Mouse (Mus musculus) heart, postnatal 10 days (tissue): ENCODE measurements around the gene Slc35d3. TPM values are rescaled to one million over a fixed set of nuclear protein-coding genes. Genes with fewer than 3 reads are reported as not detected.

Source experiments
- DNase-seq, 2 experiments: peaks; one replicate each; pipeline ENCODE4 v3.0.0; 2021
- intact Hi-C: fragments of 180-260 bp; cut with DNase I; formaldehyde crosslinking; loops from one replicate; pipeline ENCODE4 v1.15.1; 2025
- total RNA-seq, 2 experiments: library from RNA; stranded (reverse); gene quantifications; 2 replicates each; pipeline ENCODE4 v1.2.3; 2021

Gene Slc35d3
- not detected for total RNA-seq

DNA sequence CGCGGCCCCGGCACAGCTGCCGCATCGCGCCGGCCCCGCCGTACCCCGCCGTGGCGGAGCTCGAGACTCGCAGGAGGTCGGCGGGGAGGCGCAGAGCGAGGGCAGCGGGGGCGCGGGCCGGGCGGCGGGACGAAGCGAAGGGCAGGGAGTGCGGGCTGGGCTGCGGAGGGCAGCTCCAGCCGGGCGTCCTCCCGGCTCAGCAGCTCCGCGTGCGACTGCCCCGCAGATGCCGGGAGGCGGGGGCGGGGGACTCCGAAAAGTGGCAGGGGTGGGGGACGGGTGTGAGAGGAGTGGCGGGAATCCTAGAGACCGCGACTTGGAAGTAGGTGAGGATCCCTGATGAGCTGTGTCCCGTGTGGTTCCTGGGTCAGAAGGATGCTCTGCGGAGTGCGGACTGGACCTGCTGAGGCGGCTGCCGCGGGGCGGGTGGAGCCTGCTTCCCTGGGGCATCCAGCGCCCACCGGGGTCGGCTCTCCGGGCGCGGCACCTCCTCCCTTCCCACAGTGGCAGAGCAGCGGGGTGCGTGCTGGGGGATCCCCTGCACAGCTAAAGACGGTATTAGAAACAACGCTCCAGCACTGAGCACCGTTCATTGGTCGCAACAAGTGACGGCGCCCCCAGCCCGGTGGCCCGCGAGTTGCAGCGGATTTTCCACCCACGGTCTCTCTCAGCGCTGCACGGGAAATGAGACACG, at the start of gene Slc35d3:
Gene Slc35d3 (minus strand): TSS at position 462 of the 694 bp plus-strand sequence.
- intact Hi-C loops, result no loop called here
- peak; percentile 17 to 46 for DNase-seq

DNA sequence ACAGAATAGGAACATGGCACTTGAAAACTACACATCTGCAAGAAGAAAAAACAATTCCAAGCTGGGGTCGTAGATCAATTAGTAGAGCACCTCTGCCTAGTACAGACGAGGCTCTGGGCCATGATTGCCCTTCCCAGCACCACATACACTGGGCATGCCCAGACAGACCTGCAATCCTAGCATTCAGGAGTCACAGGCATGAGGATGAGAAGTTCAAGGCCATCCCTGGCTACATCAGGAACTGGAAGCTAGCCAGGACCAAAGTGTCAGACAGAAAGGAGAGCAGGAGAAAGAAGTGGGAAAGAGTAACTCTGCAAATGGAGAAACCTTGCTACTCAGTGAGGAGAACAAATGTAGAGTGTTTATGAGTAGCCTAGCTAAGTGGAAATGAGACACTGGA, 48.9 kb upstream of the Slc35d3 start:
- no peak for DNase-seq
- intact Hi-C loops, result no loop called here

GRCm38 (mm10) chr10:19893976-19894375, 42.7 kb upstream of the Slc35d3 start:
- DNase-seq, result peak; percentile 33 to 61
- intact Hi-C loops, result loop anchor here (2.0 to 5.0 kb wide), 3 partner anchors 181 to 652 kb away; partner anchors contain the start of gene Il20ra

GRCm38 (mm10) chr10:19893146-19893545, 41.9 kb upstream of the Slc35d3 start:
- intact Hi-C loops, result loop anchor here (5.0 kb wide), 2 partner anchors 401 to 651 kb away; no protein-coding TSS in a partner anchor
- DNase-seq, result no peak

DNA sequence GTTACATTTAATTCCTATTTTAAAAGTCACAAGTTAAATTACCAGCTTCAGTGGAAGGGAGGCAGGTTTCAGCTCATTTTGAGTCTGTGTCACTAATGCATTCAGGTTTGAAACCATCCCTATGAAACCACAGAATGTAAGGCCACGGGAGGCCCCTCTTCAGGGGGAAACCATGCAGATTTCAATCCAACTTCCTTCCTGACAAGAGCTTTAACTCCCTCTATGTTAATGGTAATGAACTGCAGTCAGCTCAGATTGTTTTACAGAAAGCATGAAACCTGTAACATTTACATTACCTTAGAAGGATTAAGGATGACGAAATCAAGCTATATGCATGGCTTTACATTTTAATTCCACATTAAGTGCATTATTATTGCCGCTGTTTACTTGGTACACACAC, 40.4 kb upstream of the Slc35d3 start:
- intact Hi-C loops, result loop anchor here (5.0 kb wide), 2 partner anchors 399 to 649 kb away; no protein-coding TSS in a partner anchor

GRCm38 (mm10) chr10:19889908-19890307, 38.6 kb upstream of the Slc35d3 start:
- DNase-seq, result no peak
- intact Hi-C loops, result loop anchor here (5.0 kb wide), 2 partner anchors 398 to 648 kb away; no protein-coding TSS in a partner anchor

More for the DNA sequence above, 40.4 kb upstream of the Slc35d3 start:
- DNase-seq, result no peak

DNA sequence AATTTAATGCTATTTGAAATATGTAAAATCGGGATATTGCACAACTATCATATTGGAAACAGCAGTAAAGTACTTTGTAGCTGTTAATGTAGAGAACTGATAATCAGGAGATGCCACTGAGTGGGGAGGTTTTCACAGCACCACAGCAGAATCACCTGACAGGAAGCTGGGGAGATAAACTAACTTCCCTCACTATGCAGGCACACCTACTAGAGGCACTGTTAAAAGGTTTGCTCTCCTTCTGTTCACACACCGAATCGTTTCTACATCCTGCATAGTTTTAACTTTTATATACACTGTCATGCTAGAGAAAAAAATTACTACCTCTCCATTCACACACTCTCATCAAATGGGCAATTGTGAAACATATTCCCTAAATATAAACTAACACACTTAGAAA, 35.0 kb upstream of the Slc35d3 start:
- intact Hi-C loops, result no loop called here
- DNase-seq, result no peak

DNA sequence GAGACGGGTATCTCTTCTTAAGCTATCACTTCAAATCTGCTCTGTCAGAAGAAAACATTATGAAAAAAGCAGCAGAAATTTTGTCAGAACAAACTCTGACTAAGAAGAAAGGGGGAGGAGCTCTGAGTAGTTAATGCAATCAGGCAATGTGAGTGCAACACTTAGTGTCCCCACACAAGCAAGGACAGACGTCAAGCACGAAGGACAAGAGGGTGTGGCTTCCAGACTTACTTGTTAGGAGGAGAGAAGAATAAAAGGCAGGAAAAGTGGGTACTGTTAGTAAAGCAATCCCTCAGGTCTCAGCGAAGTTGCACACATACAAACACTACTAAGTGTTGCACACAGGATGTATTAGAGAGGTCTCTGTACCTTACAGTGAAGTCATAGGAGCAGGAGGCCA, 33.1 kb upstream of the Slc35d3 start:
- intact Hi-C loops, result no loop called here
- no peak for DNase-seq

DNA sequence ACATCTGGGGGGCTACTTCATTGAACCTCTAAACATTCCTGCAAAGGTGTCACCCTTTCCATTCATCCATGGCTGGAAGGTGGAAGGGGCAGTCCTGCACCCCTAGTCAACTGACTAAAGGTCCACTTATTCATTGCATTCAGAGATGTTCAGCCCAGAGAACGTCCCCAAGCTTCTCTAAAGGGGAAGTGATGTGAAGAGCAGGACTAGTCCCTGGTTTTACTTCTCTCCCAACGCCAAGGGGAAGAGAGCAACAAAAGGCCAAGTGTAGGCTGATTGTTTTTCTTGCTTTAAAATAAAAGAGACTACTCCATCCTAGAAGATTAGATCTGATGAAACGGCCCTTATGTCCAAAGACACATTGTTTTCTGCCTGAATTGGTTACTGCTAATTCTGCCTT, 29.2 kb upstream of the Slc35d3 start:
- intact Hi-C loops, result no loop called here
- no peak for DNase-seq

- intact Hi-C loops, result no loop called here
- no peak for DNase-seq
These were observed 27.9 kb upstream of the Slc35d3 start for GRCm38 (mm10) chr10:19879161-19879560.

GRCm38 (mm10) chr10:19877679-19878078, 26.4 kb upstream of the Slc35d3 start:
- intact Hi-C loops, result no loop called here
- DNase-seq, result no peak

GRCm38 (mm10) chr10:19877257-19877656, 26.0 kb upstream of the Slc35d3 start:
- no peak for DNase-seq
- intact Hi-C loops, result no loop called here

- intact Hi-C loops, result no loop called here
- DNase-seq, result no peak
These were observed 25.4 kb upstream of the Slc35d3 start for GRCm38 (mm10) chr10:19876669-19877068.

GRCm38 (mm10) chr10:19875346-19875745, 24.1 kb upstream of the Slc35d3 start:
- intact Hi-C loops, result no loop called here
- DNase-seq, result no peak

- no peak for DNase-seq
- intact Hi-C loops, result no loop called here
These were observed 4.5 kb upstream of the Slc35d3 start for GRCm38 (mm10) chr10:19855597-19856306.

GRCm38 (mm10) chr10:19853609-19854008, 2.4 kb upstream of the Slc35d3 start:
- no peak for DNase-seq
- intact Hi-C loops, result no loop called here

DNA sequence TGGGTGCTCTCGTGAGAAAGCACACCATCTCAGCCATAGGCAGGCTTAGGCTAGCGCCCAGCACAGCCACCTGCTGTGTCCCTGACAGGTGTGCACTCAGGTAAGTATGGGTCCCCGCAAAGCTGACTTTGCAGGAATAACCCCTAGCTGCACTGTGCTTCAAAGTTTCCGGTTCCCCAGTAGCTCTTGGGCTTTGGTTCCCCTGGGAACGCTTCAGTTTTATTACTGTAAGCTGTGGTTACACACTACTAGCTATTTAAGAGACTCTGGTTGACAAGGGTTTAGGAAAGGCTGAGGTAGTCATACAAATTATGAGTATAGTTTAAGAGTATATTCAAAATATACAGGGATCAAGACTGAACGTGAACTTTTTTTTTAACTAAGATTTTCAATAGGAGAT, 1.5 kb upstream of the Slc35d3 start:
- intact Hi-C loops, result no loop called here
- no peak for DNase-seq

DNA sequence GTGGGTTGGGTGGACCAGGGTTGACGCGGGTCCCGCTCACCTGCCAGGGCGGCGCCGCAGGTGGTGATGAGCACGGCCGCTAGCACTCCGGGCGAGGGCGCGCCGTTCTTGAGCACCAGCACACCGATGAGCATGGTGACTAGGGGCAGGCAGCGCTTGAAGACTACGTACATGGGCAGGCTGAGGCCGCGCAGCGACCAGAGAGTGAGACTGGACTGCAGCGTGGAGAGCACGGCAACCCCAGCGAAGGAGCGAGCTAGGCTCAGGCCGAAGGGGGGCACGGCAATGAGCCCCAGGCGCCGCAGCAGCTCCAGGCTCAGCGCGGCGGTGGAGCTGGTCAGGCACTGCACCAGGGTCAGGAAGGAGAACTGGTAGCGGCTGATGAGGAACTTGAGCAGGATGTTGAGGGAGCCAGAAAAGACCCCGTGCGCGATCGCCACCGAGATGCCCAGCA, 688 bp downstream of the Slc35d3 start:
- DNase-seq, result peak; percentile 12 to 16
- intact Hi-C loops, result no loop called here

DNA sequence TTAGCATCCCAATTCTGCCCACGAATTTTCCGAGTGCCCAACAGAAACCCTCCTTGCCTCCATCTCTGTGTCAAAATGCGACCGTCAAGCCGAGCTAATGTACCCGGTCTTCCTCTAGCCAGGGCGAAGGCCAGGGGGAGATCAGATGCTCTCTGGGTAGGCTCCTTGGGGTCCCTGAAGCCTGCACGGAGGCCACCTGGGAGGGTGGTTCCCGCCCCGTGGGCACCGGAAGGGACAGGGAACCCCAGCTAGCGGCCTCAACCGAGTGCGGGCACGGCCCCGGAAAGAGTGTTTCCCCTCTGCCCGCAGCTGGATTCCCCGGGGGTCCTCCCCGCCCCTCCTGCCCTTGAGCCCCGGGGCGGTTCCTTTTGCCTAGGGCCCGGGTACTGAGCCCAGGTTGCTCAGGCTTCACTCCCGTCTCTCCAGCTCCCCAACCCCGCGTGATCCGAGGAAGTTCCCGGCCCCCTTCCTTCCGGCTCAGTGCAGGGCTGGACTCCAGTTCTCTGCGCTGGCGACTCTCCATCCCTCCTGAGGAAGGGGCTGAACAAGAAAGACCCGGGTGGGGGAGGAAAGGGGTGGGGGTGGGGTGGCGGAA, 1.4 kb downstream of the Slc35d3 start:
- DNase-seq, result peak in 1 of 2 experiments; percentile 5
- intact Hi-C loops, result no loop called here

DNA sequence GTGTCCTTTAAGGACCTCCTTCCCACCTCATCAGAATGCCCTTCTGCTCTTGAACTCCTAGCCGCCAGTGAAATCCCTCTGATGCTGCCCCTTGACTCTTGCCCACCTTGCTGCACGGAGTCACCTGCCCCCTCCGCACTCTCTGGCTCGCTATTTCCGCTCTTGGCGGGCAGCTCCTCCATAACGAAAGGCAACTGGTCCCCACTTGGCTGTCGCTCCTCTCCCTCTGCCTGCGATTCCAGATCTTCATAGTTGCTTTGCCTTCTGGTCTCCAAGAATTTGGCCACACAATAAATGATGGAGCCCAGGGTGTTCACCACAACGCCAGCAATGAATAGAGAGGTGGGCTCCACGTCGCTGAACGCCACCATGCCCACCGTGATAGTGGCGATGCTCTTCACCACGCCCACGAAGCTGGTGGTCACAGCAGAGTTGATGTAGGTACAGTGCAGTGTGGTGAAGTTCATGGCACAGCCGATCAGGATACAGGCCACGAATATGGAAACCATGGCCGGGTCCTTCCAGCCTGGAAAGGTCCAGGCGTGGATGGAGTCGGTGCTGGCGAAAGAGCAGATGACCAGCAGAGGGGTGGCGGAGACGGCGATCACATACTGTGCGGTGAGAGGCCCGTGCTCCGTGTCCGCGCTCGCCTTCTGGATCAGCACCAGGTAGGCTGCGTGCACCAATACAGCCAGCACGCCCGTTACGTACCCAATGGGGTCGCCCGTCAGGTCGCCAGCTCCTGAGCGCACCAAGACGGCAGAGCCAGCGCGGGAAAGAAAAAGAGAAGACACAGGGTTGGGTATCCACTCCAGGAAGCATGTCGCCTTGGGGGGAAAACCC, 2.1 kb downstream of the Slc35d3 start:
- intact Hi-C loops, result no loop called here
- DNase-seq, result no peak

GRCm38 (mm10) chr10:19839836-19840235, 11.4 kb downstream of the Slc35d3 start:
- no peak for DNase-seq
- intact Hi-C loops, result no loop called here
